Mouse (Mus musculus) ES-CJ7 (cell line): ENCODE data around the gene Scgb1a1.

Experiments used
- DNase-seq: peaks from one replicate; pipeline ENCODE4 v3.0.0; 2011; ENCODE audit warnings: low read depth, low spot score

Gene Scgb1a1

GRCm38 (mm10) chr19:9043123-9043522, 44.6 kb downstream of the Scgb1a1 start:
- no peak for DNase-seq

GRCm38 (mm10) chr19:9041074-9041473, 46.7 kb downstream of the Scgb1a1 start:
- no peak for DNase-seq

GRCm38 (mm10) chr19:9040649-9041048, 47.1 kb downstream of the Scgb1a1 start:
- DNase-seq = peak; percentile 65

DNA sequence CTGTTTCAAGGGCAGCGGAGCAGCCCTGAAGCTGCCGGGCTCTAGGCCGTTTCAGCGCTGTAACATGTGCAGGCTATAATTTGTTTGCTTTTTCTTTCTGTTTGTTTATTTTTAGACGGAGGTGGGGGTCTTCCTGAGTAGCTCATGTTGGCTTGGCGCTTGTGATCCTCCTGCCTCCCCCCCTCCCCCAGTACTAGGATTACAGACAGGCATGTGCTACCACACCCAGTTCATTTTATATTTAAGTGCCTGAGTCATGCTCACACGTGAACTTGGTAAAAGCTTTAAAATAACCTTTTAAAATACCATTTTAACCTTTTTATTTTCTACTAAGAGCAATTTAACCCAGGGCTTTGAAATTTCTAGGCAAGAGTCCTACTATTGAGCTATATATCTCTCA, 47.8 kb downstream of the Scgb1a1 start:
- DNase-seq = no peak

- no peak for DNase-seq
Measured at GRCm38 (mm10) chr19:9039266-9039665, 48.5 kb downstream of the Scgb1a1 start.

GRCm38 (mm10) chr19:9038136-9038535, 49.6 kb downstream of the Scgb1a1 start:
- no peak for DNase-seq

GRCm38 (mm10) chr19:9035101-9035500, 52.7 kb downstream of the Scgb1a1 start:
- no peak for DNase-seq

GRCm38 (mm10) chr19:9034480-9034879, 53.3 kb downstream of the Scgb1a1 start:
- no peak for DNase-seq
